22 mouse cellular contexts compared by ENCODE assay signal in the genomic region with DNA sequence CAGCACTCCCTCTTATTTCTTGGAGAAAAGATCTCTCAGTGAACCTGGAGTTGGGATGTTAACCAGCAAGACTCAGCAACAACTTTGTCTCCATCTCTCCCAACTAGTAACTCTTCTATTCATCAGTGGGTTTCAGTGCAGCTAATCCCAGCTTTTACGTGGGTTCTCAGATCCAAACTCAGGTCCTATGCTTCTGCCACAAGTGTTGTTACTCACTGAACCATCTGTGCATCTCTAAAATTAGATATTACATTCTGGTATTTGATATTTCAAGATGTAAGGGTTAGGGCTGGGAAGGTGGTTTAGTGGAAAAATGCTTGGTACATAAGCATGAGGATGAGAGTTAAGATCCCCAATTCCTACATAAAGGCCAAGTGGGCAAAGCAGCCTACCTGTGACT.
DNase-seq lines count a peak whose midpoint lies in the region; TF ChIP-seq lines count a peak whose summit lies in the region.
"Had no signal": no experiment of that assay in that cellular context is flagged by ENCODE, and none has a peak within 500 bp of the region (broad histone marks: within the 10 kb centered on the region; RNA-seq: fewer than 3 reads in every experiment).

No protein-coding gene starts in this region.

- peak; percentile 1 to 32 for DNase-seq in frontal cortex, adult 2 months (ENCODE audit: extremely low spot score in 1 of 2, low spot score in 1 of 2)
- no peak for DNase-seq in frontal cortex, postnatal 10 days (ENCODE audit: low spot score in 2 of 2)
- peak; percentile 0 for DNase-seq in left cerebral cortex, adult 11 months (ENCODE audit: low spot score)
- DNase-seq in left cerebral cortex, adult 2 months (ENCODE audit: extremely low spot score in 1 of 2, low spot score in 2 of 2): no peak
- DNase-seq in CD4-positive helper T cell, adult 2 months (ENCODE audit: low read depth, low spot score): peak; percentile 0
- peak; percentile 49 for DNase-seq in brain, adult 2 months (ENCODE audit: low read depth, low spot score)
- DNase-seq in cerebellum, adult 9-10 months: no peak
- DNase-seq in cerebellum, adult 18-20 months: no peak
- DNase-seq: adrenal gland, adult 8-10 months; adrenal gland, postnatal 14 days; adrenal gland, postnatal 36 days; cerebellum, adult 11 months; cerebellum, adult 2 months; cerebellum, adult 9-11 months; cerebellum, postnatal 14 days; cerebellum, postnatal 36 days; embryo, embryonic 11 days had no signal

- no peak for TF ChIP-seq CTCF in left cerebral cortex, adult 2 months (IDR thresholded peaks at IDR 0.05)

- no peak overlapping the region for H3K4me3 ChIP-seq in left cerebral cortex, adult 2 months
- H3K4me3 ChIP-seq: embryonic facial prominence, embryonic 13.5 days; embryonic facial prominence, embryonic 15.5 days; erythroblast, embryonic 14.5 days; forebrain, embryonic 10.5 days; forebrain, embryonic 12.5 days had no signal

- H3K27ac ChIP-seq in left cerebral cortex, adult 2 months: no peak overlapping the region
- H3K27ac ChIP-seq: embryonic facial prominence, embryonic 13.5 days; embryonic facial prominence, embryonic 15.5 days; forebrain, embryonic 10.5 days; forebrain, embryonic 12.5 days had no signal

- intact Hi-C loops in left cerebral cortex, adult 2 months (cut with DNase I): no loop called here

Comparison
In these comparisons a context has a peak if more than half of its experiments do, and no peak if none do; other contexts are left out.
1. DNase-seq: peak in frontal cortex, adult 2 months (2 of 2), left cerebral cortex, adult 11 months (single experiment), CD4-positive helper T cell, adult 2 months (single experiment) and brain, adult 2 months (single experiment); none in frontal cortex, postnatal 10 days (0 of 2), left cerebral cortex, adult 2 months (0 of 2), cerebellum, adult 9-10 months (single experiment) and cerebellum, adult 18-20 months (0 of 2).